Mouse (Mus musculus) fibroblast of lung, adult 2 months (primary cell): ENCODE results near the gene Prkcd.

Source experiments
- DNase-seq: peaks from one replicate; pipeline ENCODE4 v3.0.0-alpha.2; 2011; ENCODE audit warnings: low read depth

Prkcd gene

GRCm38 (mm10) chr14:30573983-30574584 is 51.9 kb downstream of the Prkcd start:
- DNase-seq = no peak

GRCm38 (mm10) chr14:30573235-30573634 is 52.8 kb downstream of the Prkcd start:
- no peak for DNase-seq

GRCm38 (mm10) chr14:30572253-30572652 is 53.8 kb downstream of the Prkcd start:
- DNase-seq = no peak

GRCm38 (mm10) chr14:30570303-30570702 is 55.7 kb downstream of the Prkcd start:
- no peak for DNase-seq

GRCm38 (mm10) chr14:30568016-30568415 is 58.0 kb downstream of the Prkcd start:
- no peak for DNase-seq

GRCm38 (mm10) chr14:30566317-30566716 is 59.7 kb downstream of the Prkcd start:
- DNase-seq = no peak

GRCm38 (mm10) chr14:30564451-30564850 is 61.6 kb downstream of the Prkcd start:
- peak; percentile 58 for DNase-seq

- no peak for DNase-seq
These were observed 63.7 kb downstream of the Prkcd start for GRCm38 (mm10) chr14:30562343-30562742.

- DNase-seq = no peak
These were observed 64.4 kb downstream of the Prkcd start for GRCm38 (mm10) chr14:30561470-30562187.

GRCm38 (mm10) chr14:30560803-30561389 is 65.1 kb downstream of the Prkcd start:
- no peak for DNase-seq

- no peak for DNase-seq
These were observed 66.6 kb downstream of the Prkcd start for GRCm38 (mm10) chr14:30559321-30559850.

- no peak for DNase-seq
These were observed 68.3 kb downstream of the Prkcd start for GRCm38 (mm10) chr14:30557730-30558129.

- DNase-seq = no peak
These were observed 69.4 kb downstream of the Prkcd start for GRCm38 (mm10) chr14:30556651-30557050.

- peak; percentile 61 for DNase-seq
These were observed 72.8 kb downstream of the Prkcd start for GRCm38 (mm10) chr14:30553185-30553584.

GRCm38 (mm10) chr14:30551981-30552380 is 74.0 kb downstream of the Prkcd start:
- DNase-seq = no peak

GRCm38 (mm10) chr14:30551509-30551908 is 74.5 kb downstream of the Prkcd start:
- DNase-seq = no peak

GRCm38 (mm10) chr14:30550232-30551070 is 75.6 kb downstream of the Prkcd start:
- no peak for DNase-seq

GRCm38 (mm10) chr14:30549777-30550149 is 76.2 kb downstream of the Prkcd start:
- no peak for DNase-seq

GRCm38 (mm10) chr14:30548965-30549776 is 76.8 kb downstream of the Prkcd start:
- DNase-seq = peak; percentile 76

GRCm38 (mm10) chr14:30548131-30548720 is 77.8 kb downstream of the Prkcd start, which contains the start of gene Tkt:
Tkt (plus strand) TSS chr14:30548359.
- peak; percentile 82 for DNase-seq
